Mouse (Mus musculus) heart, adult 11 months (tissue): ENCODE data around the gene Ndufaf8.

Experiments used
- DNase-seq: peaks from one replicate; pipeline ENCODE4 v3.0.0; 2022

The Ndufaf8 gene

GRCm38 (mm10) chr11:120136195-120136594, 37.5 kb downstream of the Ndufaf8 start:
- no peak for DNase-seq

GRCm38 (mm10) chr11:120136796-120137624, 38.3 kb downstream of the Ndufaf8 start:
- DNase-seq = no peak

GRCm38 (mm10) chr11:120137625-120138004, 38.9 kb downstream of the Ndufaf8 start:
- peak; percentile 95 for DNase-seq

- DNase-seq = no peak
Observed at GRCm38 (mm10) chr11:120139309-120139731, 40.6 kb downstream of the Ndufaf8 start.

GRCm38 (mm10) chr11:120140255-120140654, 41.5 kb downstream of the Ndufaf8 start:
- no peak for DNase-seq

GRCm38 (mm10) chr11:120142601-120143051, 43.9 kb downstream of the Ndufaf8 start:
- DNase-seq = peak; percentile 99

GRCm38 (mm10) chr11:120143708-120144497, 45.2 kb downstream of the Ndufaf8 start:
- no peak for DNase-seq

- no peak for DNase-seq
Observed at GRCm38 (mm10) chr11:120148201-120148855, 49.6 kb downstream of the Ndufaf8 start.

GRCm38 (mm10) chr11:120149510-120150200, 50.9 kb downstream of the Ndufaf8 start:
- no peak for DNase-seq
